Mouse (Mus musculus): ENCODE results near the gene Prss46.

The Prss46 gene

GRCm38 (mm10) chr9:110858967-110859596 is 14.8 kb downstream of the Prss46 start:
- DNase-seq (ENCODE audit: low spot score in 2 of 2) = no peak

DNA sequence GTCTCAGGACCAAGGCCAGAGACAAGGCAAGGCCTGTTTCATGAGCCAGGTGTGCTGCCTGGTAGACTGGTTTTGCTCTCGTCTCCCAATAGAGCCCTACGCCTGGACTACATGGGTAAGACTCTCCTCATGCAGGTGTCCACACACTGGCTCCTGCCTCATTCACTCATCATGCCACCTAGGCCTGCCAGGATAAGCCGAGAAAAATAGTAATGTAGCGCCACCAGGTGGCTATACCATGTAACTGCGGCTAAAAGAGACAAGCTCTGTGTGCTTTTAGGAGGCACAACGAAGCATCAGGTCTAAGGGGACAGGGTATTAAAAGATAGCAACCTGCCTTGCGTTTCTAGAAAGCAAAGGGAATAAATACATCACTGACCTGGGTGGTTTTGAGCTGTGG is 26.7 kb downstream of the Prss46 start:
- DNase-seq (ENCODE audit: low spot score in 2 of 2) = peak in 1 of 2 experiments; percentile 51

GRCm38 (mm10) chr9:110873681-110874659 is 29.7 kb downstream of the Prss46 start:
- no peak for DNase-seq (ENCODE audit: low spot score in 2 of 2)

- no peak for DNase-seq (ENCODE audit: low spot score in 2 of 2)
These were observed 30.4 kb downstream of the Prss46 start for GRCm38 (mm10) chr9:110874660-110875191.

DNA sequence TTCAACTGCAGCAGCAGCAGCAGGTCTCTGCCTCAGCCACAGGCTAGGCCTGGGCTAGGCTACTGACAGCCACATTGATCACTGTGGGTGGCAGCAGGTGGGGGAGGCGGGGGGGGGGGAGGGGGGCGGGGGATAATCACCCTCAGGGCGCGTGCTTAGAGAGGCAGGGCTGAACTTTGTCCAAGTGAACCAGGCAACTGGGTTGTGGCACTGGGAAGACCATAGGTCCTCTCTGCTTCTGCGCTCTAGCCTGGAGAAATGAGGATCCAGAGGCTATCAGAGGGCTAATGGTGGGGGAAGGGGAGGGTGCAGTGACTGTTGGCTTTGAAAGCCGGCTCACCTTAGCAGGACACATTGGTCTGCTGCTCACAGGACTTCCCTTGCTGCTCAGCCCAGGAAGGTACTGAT is 31.0 kb downstream of the Prss46 start:
- DNase-seq (ENCODE audit: low spot score in 2 of 2) = no peak

DNA sequence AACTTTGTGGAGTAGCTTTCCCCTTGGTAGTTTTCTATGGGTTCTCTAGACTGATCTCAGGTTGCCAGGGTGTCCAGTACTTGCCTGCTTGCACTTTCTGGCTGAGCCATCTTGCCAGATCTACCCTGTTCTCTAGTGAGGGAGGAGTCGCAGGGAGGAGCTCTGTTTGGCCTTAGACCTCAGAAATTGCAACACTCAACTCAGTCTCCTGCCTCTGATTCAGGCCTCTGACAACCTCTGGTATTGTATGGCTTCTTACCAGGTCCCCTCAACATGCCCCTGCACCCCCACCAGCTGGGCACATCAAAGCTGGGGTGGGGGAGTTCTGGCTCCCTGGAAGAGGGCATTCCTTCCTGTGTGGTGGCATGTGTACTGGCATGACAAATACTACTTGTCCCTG is 33.0 kb downstream of the Prss46 start:
- no peak for DNase-seq (ENCODE audit: low spot score in 2 of 2)

GRCm38 (mm10) chr9:110877888-110878287 is 33.6 kb downstream of the Prss46 start:
- peak; percentile 85 to 87 for DNase-seq (ENCODE audit: low spot score in 2 of 2)

DNA sequence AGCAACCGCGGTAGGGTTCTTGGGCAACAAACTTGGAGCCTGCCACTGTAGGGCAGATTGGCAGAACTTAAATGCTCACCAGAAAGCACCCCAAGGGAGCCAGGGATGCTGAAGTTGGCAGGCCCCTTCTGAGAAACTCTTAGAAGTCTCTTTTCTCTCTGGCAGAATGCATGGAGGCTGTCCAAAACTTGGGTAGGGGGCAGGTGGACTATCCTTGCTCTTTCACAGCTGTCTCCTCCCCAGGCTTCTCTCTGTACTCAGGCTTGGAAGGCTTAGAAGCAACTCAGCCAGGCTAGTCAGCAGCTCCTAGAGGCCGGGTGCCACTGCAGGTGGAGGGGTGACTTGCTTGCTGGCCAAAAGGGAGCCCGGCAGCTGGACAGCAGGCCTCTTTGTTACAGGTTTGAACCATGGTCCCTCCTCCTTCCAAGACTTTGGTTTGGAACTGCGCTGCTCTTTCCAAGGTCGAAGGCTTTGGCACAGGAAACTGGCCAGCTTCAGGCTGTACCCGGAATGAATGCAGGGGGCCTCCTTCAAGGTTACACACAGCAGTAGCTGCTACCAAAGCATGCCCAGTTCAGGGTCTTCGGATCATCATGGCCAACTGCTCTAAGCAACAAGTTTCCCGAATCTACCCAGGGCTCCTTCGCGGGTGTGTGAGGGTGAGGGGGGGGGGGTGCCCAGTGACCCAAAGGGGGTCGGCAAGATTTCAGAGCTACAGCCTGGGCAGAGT is 35.0 kb downstream of the Prss46 start, which contains the start of gene Als2cl:
TSS of gene Als2cl (plus strand) at position 680 of the 730 bp plus-strand sequence.
- DNase-seq (ENCODE audit: low spot score in 2 of 2) = peak; percentile 40 to 44

- DNase-seq (ENCODE audit: low spot score in 2 of 2) = peak; percentile 83 to 85
These were observed 35.8 kb downstream of the Prss46 start, which contains the start of gene Tmie for GRCm38 (mm10) chr9:110879998-110880561. Gene Tmie, minus strand, starts transcription at chr9:110880113.

GRCm38 (mm10) chr9:110880772-110881171 is 36.5 kb downstream of the Prss46 start:
- peak in 1 of 2 experiments; percentile 25 for DNase-seq (ENCODE audit: low spot score in 2 of 2)

DNA sequence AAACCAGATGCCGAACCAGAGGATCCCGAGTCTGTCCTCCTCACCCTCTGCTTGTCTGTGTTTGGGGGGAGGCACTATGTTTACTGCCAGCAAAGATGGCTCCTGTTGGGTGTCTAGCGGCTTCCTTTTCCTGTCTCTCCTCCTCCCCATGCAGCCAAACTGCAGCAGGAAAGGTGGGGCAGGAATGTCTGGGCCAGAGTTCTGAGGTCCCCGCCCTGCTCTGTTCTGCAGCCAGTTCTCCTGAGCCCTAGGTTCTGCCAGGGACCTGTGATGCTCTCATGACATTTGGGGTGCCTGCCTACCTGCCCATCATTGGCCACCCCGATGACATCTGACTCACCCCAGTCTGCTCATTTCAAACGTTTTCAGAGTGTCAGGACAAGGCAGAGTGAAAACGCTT is 37.6 kb downstream of the Prss46 start:
- peak; percentile 66 to 81 for DNase-seq (ENCODE audit: low spot score in 2 of 2)

- DNase-seq (ENCODE audit: low spot score in 2 of 2) = no peak
These were observed 43.3 kb downstream of the Prss46 start for GRCm38 (mm10) chr9:110887388-110888303.

- DNase-seq (ENCODE audit: low spot score in 2 of 2) = no peak
These were observed 44.6 kb downstream of the Prss46 start for GRCm38 (mm10) chr9:110888935-110889334.

GRCm38 (mm10) chr9:110890026-110890783 is 45.9 kb downstream of the Prss46 start:
- no peak for DNase-seq (ENCODE audit: low spot score in 2 of 2)

- no peak for DNase-seq (ENCODE audit: low spot score in 2 of 2)
These were observed 46.9 kb downstream of the Prss46 start for GRCm38 (mm10) chr9:110891077-110891828.

DNA sequence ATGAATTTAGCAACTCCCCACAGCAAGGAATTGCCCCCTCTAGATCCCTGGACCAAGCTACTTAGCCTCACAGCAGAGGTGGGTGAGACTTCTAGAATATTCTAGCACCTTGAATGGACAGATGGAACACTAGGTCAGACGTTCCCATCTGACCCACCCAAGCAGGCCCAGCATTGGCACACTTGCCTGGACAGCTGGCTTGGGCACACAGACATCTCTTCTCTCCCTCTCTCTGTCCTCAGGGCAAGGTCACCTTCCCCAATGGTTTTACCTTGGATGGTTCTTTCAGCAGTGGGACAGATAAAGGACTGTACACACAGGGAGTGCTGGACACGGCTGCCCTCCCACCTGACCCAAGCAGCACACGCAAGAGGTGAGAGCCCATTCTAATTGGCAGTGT is 48.2 kb downstream of the Prss46 start:
- no peak for DNase-seq (ENCODE audit: low spot score in 2 of 2)

- DNase-seq (ENCODE audit: low spot score in 2 of 2) = no peak
These were observed 49.1 kb downstream of the Prss46 start for GRCm38 (mm10) chr9:110893429-110893828.

- DNase-seq (ENCODE audit: low spot score in 2 of 2) = no peak
These were observed 51.2 kb downstream of the Prss46 start for GRCm38 (mm10) chr9:110895507-110895906.

DNA sequence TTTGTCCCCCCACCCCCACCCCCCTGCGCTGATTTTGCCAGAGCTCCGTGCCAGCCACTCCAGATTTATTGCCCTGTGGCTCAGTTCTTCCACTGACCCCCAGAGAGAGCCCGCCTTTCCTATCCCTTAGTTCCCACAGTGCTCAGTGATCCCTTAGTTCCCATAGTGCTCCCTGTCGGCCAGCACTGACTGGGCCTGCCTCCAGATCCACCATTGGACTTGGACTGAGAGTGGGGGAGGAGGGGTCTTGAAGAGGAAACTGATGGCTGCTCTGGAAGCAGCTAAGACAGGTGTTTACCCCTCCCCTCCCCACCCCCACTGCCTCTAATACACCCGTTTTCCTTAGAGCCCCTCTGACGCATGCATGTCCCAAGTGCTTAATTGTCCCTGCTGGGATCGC is 51.7 kb downstream of the Prss46 start:
- no peak for DNase-seq (ENCODE audit: low spot score in 2 of 2)
